In genomic region chr17:66419421-66419820, GRCm38 (mm10) we compare ENCODE assay signal across 16 mouse cellular contexts. TPM values are rescaled to one million over a fixed set of nuclear protein-coding genes. Genes with fewer than 3 reads are reported as not detected.
A peak's percentile ranks its signal among the peaks of the same experiment; 100 is the strongest.
DNase-seq lines count a peak whose midpoint lies in the region; ATAC-seq and TF ChIP-seq lines count a peak whose summit lies in the region.
"Had no signal": no experiment of that assay in that cellular context is flagged by ENCODE, and none has a peak within 500 bp of the region (broad histone marks: within the 10 kb centered on the region; RNA-seq: fewer than 3 reads in every experiment).

No protein-coding gene starts in this region.

- H3K9me3 ChIP-seq in limb, embryonic 10.5 days (replicated peaks), result no peaks in the 10 kb centered on the region
- no peaks in the 10 kb centered on the region for H3K9me3 ChIP-seq in stomach, postnatal 0 days (ENCODE audit: control insufficient read depth, low read length)
- H3K9me3 ChIP-seq in liver, postnatal 0 days (ENCODE audit: low read length), result no peaks in the 10 kb centered on the region
- H3K9me3 ChIP-seq: heart, embryonic 13.5 days; limb, embryonic 13.5 days; neural tube, embryonic 15.5 days had no signal

- no peak overlapping the region for H3K4me2 ChIP-seq in stomach, postnatal 0 days (replicated peaks; ENCODE audit: low read depth)
- H3K4me2 ChIP-seq in liver, postnatal 0 days (ENCODE audit: low read depth, low read length), result no peak overlapping the region
- H3K4me2 ChIP-seq: heart, embryonic 13.5 days; limb, embryonic 13.5 days; neural tube, embryonic 15.5 days had no signal

- no peak for TF ChIP-seq CTCF in stomach, postnatal 0 days (IDR thresholded peaks at IDR 0.05; ENCODE audit: low read depth)
- TF ChIP-seq CTCF in liver, postnatal 0 days (IDR thresholded peaks at IDR 0.05; ENCODE audit: low read depth), result no peak

- 65% methylated on average over 8 of the region's 8 CpGs for WGBS in limb, embryonic 10.5 days
- 39% methylated on average over 8 of the region's 8 CpGs for WGBS in stomach, postnatal 0 days
- 67% methylated on average over 8 of the region's 8 CpGs for WGBS in liver, postnatal 0 days (ENCODE audit: insufficient replicate concordance)

- TF ChIP-seq EP300 in stomach, postnatal 0 days (optimal IDR thresholded peaks at IDR 0.05), result no peak
- TF ChIP-seq EP300 in liver, postnatal 0 days (IDR thresholded peaks at IDR 0.05; ENCODE audit: low read depth), result no peak

- ATAC-seq in frontal cortex, adult (ENCODE audit: low TSS enrichment), result peak; percentile 29
- 0 out of 2 replicates have a peak, but pooled peaks have one; percentile 49 for ATAC-seq in stomach, postnatal 0 days (ENCODE audit: low FRiP score, low TSS enrichment)
- no peak for ATAC-seq in liver, postnatal 0 days

- no peak overlapping the region for H3K4me3 ChIP-seq in limb, embryonic 10.5 days
- H3K4me3 ChIP-seq in stomach, postnatal 0 days (ENCODE audit: low read depth, low read length), result no peak overlapping the region
- no peak overlapping the region for H3K4me3 ChIP-seq in liver, postnatal 0 days (ENCODE audit: low read depth, low read length)
- H3K4me3 ChIP-seq: heart, embryonic 13.5 days; limb, embryonic 13.5 days; neural tube, embryonic 15.5 days had no signal

- peaks cover 50% of the 10 kb centered on the region for H3K4me1 ChIP-seq in limb, embryonic 10.5 days
- H3K4me1 ChIP-seq in stomach, postnatal 0 days (replicated peaks; ENCODE audit: control insufficient read depth, insufficient read depth), result no peaks in the 10 kb centered on the region
- peaks cover 4% of the 10 kb centered on the region; the same call in 1 of the 2 replicates for H3K4me1 ChIP-seq in liver, postnatal 0 days (ENCODE audit: insufficient read depth)

- peaks cover 11% of the 10 kb centered on the region for H3K36me3 ChIP-seq in limb, embryonic 10.5 days
- no peaks in the 10 kb centered on the region for H3K36me3 ChIP-seq in stomach, postnatal 0 days (ENCODE audit: control insufficient read depth, insufficient read depth, low read length)
- no peaks in the 10 kb centered on the region for H3K36me3 ChIP-seq in liver, postnatal 0 days (replicated peaks; ENCODE audit: insufficient read depth, low read length)
- H3K36me3 ChIP-seq: heart, embryonic 13.5 days had no signal

- H3K27ac ChIP-seq in limb, embryonic 10.5 days, result peak overlapping the region; percentile 86; the same call in 1 of the 2 replicates
- no peak overlapping the region for H3K27ac ChIP-seq in stomach, postnatal 0 days (replicated peaks)
- H3K27ac ChIP-seq in liver, postnatal 0 days (ENCODE audit: low read depth), result no peak overlapping the region
- H3K27ac ChIP-seq: heart, embryonic 13.5 days; limb, embryonic 13.5 days had no signal

- DNase-seq in frontal cortex, adult 2 months (ENCODE audit: extremely low spot score in 1 of 2, low spot score in 1 of 2), result no peak
- peak; percentile 46 to 63 for DNase-seq in lung, adult 18-20 months
- DNase-seq in lung, postnatal 14 days, result no peak
- no peak for DNase-seq in limb, embryonic 10.5 days (ENCODE audit: low spot score)
- no peak for DNase-seq in stomach, postnatal 0 days (ENCODE audit: low spot score)
- DNase-seq in liver, postnatal 0 days, result no peak
- DNase-seq in ovary, adult 18-20 months (ENCODE audit: low spot score), result no peak
- DNase-seq: adrenal gland, postnatal 14 days; B cell, adult 2 months; cerebellum, postnatal 36 days; gastrocnemius, postnatal 10 days; right cerebral cortex, adult 18-20 months had no signal

- H3K27me3 ChIP-seq in limb, embryonic 10.5 days (ENCODE audit: low read depth, poor library complexity, severe bottlenecking), result no peaks in the 10 kb centered on the region
- no peaks in the 10 kb centered on the region for H3K27me3 ChIP-seq in stomach, postnatal 0 days (ENCODE audit: control insufficient read depth, insufficient read depth, low read length)
- H3K27me3 ChIP-seq in liver, postnatal 0 days (ENCODE audit: insufficient read depth, low read length), result no peaks in the 10 kb centered on the region
- H3K27me3 ChIP-seq: heart, embryonic 13.5 days; limb, embryonic 13.5 days; neural tube, embryonic 15.5 days had no signal

- H3K9ac ChIP-seq in stomach, postnatal 0 days (ENCODE audit: low read length), result no peak overlapping the region
- H3K9ac ChIP-seq in liver, postnatal 0 days (replicated peaks), result no peak overlapping the region
- H3K9ac ChIP-seq: heart, embryonic 13.5 days; limb, embryonic 13.5 days; neural tube, embryonic 15.5 days had no signal

RNA-seq across cellular contexts. Expression of gene Mtcl1, which starts 30.1 kb away (rescaled TPM):
- 35.6 and 38.5 TPM in 2 replicates for polyA plus RNA-seq in frontal cortex, adult 2 months (2012; rRNA removed)
- 5.6 and 7.6 TPM in 2 replicates for polyA plus RNA-seq in limb, embryonic 10.5 days (2016; fragmentation: Nextera tagmentation; extraction: Ambion mirVana)
- polyA plus RNA-seq in stomach, postnatal 0 days (2015; fragmentation: Nextera tagmentation; extraction: Ambion mirVana), result 1.8 and 2.2 TPM in 2 replicates
- 0.13 and 0.14 TPM in 2 replicates for polyA plus RNA-seq in liver, postnatal 0 days (2015; fragmentation: Nextera tagmentation; extraction: Ambion mirVana)

Comparison
In these comparisons a context has a peak if more than half of its experiments do, and no peak if none do; other contexts are left out.
1. DNase-seq: peak in lung, adult 18-20 months (2 of 2); none in frontal cortex, adult 2 months (0 of 2), lung, postnatal 14 days (single experiment), limb, embryonic 10.5 days (single experiment), stomach, postnatal 0 days (single experiment), liver, postnatal 0 days (single experiment) and ovary, adult 18-20 months (single experiment).